Mouse (Mus musculus) heart, postnatal 25 days (tissue): ENCODE results near the gene Copz2. TPM values are rescaled to one million over a fixed set of nuclear protein-coding genes. Genes with fewer than 3 reads are reported as not detected.
"Not testable (repeated sequence)": the region's sequence is repeated elsewhere in the genome, so short reads cannot be mapped to it uniquely, and the experiment has no call there.

ENCODE experiments used
- DNase-seq: peaks from one replicate; pipeline ENCODE4 v3.0.0; 2022; ENCODE audit warnings: low spot score
- intact Hi-C: fragments of 180-260 bp; cut with DNase I; formaldehyde crosslinking; loops from one replicate; pipeline ENCODE4 v1.15.1; 2025
- total RNA-seq, 2 experiments: library from RNA; stranded (reverse); gene quantifications; 2 replicates each; pipeline ENCODE4 v1.2.3; 2021

The Copz2 gene
- total RNA-seq, 2 experiments from 2014 or later, result 33.4 to 37.5 TPM

- no peak for DNase-seq
- intact Hi-C loops, result loop anchor here (5.0 kb wide), 1 partner anchor 40 kb away; the partner anchor contains the start of gene Cbx1
Observed at GRCm38 (mm10) chr11:96827062-96827581, 22.5 kb upstream of the Copz2 start.

- intact Hi-C loops, result loop anchor here (5.0 kb wide), 1 partner anchor 41 kb away; the partner anchor contains the start of gene Cbx1
- no peak for DNase-seq
Observed at GRCm38 (mm10) chr11:96827917-96828316, 21.8 kb upstream of the Copz2 start.

DNA sequence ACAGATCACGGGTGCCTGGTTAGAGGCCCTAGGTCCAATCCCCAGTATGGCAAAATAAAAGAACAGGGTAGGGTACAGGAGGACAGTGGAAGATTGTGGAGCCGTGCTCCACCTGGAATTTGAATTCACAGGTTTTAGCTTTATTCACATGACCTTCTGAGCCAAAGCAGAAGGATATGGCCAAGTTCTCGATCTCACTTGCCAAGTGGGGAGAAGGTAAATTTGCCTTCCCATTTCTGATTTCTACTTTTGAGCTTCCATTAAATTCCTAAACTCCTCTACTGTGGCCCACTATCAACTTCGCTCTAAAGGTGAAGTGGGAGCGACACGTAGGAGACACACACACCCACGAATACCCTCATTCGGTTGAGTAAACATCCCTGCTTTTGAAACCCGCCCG, 20.8 kb upstream of the Copz2 start:
- DNase-seq, result no peak
- intact Hi-C loops, result loop anchor here (5.0 kb wide), 1 partner anchor 42 kb away; the partner anchor contains the start of gene Cbx1

DNA sequence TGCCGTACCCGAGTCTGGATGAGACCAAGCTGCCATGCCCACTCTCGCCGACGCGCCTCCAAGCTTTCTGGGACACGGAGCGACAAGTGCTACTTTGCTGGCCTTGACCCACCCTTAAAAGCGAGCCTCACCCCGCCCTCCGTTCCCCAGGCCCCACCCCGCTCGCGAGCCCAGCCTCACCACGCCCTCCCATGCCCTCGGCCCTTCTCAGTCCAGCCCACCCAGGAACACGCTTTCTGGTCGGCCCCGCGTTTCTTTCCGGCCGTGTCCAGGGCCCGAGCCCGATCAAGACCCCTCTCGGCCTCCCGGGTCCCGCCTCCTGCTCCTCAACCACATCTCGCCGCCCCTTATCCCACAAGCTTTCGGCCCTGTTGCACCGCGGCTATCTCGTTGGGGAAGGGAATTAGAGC, 20.3 kb upstream of the Copz2 start:
- intact Hi-C loops, result loop anchor here (5.0 kb wide), 1 partner anchor 42 kb away; the partner anchor contains the start of gene Cbx1

DNA sequence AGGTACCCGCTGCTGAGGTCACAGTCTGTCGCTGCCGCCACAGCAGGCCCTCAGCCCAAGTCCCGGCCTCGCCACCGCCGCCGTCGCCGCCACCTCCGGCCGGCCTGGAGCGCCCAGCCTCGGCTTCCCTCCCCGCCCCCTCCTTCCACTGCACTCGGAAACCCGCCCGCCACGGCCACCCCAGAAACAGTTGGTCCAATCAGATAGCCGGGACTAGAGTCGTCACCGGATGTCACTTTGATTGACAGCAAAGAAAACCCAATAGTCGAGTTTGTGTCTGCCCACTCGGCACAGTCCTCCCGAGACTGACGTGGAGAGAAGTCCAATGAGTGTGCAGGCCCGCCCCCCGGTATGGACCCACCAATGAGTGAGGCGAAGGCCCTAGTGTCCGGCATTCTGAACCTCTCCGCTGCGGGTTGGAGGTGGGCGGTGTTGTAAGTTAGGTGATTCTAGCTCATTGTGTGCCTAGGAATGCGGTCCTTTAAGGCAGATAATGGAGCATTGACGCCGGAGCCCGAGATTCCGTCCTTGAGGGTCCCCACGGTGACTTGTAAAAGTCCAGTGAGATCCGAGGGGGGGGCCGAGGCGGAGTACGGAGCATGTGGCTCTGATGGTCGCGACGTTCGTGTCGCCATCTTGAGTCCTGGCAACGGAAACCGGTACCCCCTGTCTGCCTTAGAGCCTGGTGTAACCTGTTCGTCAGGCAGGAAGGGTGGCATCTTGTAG, 19.7 kb upstream of the Copz2 start, which contains the start of gene Nfe2l1:
TSS of gene Nfe2l1 (minus strand) at position 156 of the 726 bp plus-strand sequence.
- intact Hi-C loops, result loop anchor here (5.0 kb wide), 1 partner anchor 43 kb away; the partner anchor contains the start of gene Cbx1
- peak; percentile 99 for DNase-seq

More for the DNA sequence above, 20.3 kb upstream of the Copz2 start:
- peak; percentile 82 for DNase-seq

DNA sequence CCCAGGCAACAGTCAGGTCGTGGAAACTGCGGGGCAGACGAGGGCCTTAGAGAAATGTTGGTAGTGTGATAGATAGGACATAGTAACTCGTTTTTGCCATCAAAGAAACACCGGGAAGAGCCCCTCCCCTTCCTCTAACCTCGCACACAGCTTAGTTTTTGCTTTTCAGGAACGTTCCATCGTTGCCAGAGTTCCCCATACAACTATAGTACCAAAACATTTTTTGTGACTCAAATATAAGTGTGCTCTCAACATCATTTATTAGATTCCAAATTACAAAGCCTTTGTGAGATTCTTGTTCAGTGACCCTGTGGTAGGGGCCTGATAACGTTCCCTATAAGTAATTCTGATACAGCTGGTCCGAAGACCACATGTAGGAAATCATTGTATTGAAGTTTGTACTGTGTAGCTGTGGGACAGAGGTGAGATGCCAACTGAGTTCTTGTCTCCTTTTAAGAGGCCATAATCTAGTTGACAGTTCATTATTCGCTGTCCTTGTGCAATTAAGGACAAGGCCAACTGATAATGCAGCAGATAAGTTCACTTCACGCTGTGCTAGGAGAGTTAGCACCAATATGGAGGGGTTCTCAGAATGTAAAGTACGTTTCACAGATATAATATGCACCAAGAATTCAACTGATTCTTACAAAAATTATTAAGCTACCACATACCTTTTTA, 19.0 kb upstream of the Copz2 start:
- DNase-seq, result no peak
- intact Hi-C loops, result no loop called here

GRCm38 (mm10) chr11:96831516-96831915, 18.2 kb upstream of the Copz2 start:
- no peak for DNase-seq
- intact Hi-C loops, result no loop called here

DNA sequence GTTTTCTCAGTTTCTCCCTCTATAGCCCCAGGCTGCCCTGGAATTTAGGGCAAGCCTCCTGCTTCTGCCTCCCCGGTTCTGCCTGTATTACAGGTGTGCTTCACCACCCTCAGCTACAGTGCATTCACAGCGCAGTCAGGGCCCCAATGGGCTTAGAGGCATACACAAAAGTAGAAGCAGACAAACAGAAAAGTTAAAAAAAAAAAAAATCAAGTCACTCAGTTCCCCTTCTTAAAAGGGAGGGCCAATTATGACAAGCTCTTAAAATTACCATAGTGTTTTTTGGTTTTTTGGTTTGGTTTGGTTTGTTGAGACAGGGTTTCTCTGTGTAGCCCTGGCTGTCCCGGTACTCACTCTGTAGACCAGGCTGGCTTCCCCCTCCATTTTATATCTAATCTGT, 17.1 kb upstream of the Copz2 start:
- DNase-seq, result no peak
- intact Hi-C loops, result loop anchor here (2.0 kb wide), 1 partner anchor 16 kb away; the partner anchor contains the start of gene Copz2

DNA sequence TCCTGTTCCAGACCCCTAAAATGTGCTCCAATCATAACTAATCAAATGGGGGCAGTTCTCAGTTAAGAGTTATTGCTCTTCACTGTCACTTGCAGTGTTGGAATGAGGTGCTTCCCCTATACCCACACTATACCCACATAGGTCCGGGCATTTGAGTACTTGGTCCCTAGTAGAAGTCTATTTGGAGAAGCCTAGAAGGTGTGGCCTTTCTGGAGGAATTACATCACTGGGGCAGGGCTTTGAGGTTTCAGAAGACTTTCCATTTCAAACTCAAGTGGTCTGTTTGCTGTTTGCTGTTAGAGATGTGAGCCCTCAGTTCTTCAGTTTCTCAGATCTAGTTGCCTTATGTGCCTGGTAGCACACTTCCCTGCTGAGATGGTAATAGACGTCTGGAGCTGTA, 16.7 kb upstream of the Copz2 start:
- intact Hi-C loops, result loop anchor here (2.0 kb wide), 1 partner anchor 16 kb away; the partner anchor contains the start of gene Copz2

GRCm38 (mm10) chr11:96834127-96834526, 15.5 kb upstream of the Copz2 start:
- intact Hi-C loops, result no loop called here

More for the DNA sequence above, 16.7 kb upstream of the Copz2 start:
- no peak for DNase-seq

GRCm38 (mm10) chr11:96837298-96837697, 12.4 kb upstream of the Copz2 start:
- intact Hi-C loops, result no loop called here
- DNase-seq, result no peak

More at GRCm38 (mm10) chr11:96834127-96834526, 15.5 kb upstream of the Copz2 start:
- DNase-seq, result no peak

- no peak for DNase-seq
- intact Hi-C loops, result no loop called here
Observed at GRCm38 (mm10) chr11:96838341-96838740, 11.3 kb upstream of the Copz2 start.

DNA sequence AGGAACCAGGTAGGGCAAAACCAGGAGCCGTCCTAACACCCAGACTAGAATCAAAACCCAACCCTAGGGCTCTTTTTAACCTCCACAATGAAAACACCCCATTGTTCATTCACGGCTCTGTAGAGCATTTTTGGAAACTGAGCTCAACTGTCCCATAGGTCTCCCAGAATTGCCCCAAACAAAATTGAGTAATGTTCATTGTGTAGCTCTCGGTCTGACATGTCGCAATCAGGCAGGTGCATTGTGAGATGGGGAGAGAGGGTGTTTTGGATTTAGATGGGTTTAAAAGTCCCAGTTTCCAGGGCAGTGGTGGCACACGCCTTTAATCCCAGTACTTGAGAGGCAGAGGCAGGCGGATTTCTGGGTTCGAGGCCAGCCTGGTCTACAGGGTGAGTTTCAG, 10.2 kb upstream of the Copz2 start:
- DNase-seq, result no peak
- intact Hi-C loops, result no loop called here

DNA sequence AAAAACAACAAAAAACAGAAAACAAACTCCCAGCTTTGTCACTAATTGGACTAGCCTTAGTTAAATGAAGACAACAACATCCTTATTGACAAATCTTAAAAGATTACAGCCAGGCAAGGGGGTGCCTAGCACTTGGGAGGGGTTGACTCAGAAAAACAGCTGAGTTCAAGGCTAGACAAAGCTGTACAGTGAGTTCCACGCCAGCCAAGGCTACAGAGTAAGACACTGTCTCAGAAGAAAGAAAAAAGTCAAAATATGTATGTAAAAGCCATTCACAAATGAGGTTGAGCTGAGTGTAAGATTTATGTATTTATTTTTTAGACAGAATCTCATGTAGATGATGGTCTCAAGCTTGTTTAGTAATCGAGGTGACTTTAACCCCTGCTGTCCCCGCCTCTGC, 9.8 kb upstream of the Copz2 start:
- DNase-seq, result no peak
- intact Hi-C loops, result no loop called here

DNA sequence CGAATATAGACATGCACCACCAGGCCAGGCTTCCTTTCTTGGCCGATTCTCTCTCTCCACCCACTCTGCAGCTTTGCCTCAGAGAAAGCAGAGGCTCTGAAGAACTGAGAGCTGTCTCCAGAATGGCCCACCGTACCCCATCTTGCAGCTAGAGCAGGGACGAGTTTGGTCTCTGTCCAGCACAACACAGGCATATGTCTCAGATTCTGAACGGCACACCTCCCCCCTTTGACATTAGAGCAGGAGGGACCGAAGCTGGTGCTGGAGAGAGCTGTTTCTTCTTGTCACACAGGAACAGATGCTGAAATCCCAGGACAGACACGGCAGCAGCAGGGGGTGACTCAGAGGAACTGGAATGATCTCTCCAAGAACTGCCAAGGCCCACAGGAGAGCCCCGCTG, 9.4 kb upstream of the Copz2 start:
- intact Hi-C loops, result no loop called here
- DNase-seq, result no peak

DNA sequence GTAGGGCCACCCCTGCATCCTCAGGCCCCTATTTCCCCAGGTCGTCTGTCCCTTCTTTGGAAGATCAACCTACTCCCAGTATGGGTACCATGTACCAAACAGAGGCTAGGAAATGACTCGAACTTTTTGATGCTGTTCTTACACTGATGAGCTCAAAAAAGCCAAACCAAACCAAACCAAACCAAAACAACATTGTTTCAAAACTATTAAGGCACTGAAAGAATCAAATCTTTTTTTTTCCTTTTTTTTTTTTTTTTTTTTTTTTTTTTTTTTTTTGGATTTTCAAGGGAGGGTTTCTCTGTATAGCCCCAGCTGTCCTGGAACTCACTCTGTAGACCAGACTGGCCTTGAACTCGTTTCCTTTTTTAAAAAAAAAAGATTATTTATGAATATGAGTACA, 6.0 kb upstream of the Copz2 start:
- no peak for DNase-seq
- intact Hi-C loops, result no loop called here

GRCm38 (mm10) chr11:96847240-96847639, 2.4 kb upstream of the Copz2 start:
- intact Hi-C loops, result no loop called here
- DNase-seq, result no peak

DNA sequence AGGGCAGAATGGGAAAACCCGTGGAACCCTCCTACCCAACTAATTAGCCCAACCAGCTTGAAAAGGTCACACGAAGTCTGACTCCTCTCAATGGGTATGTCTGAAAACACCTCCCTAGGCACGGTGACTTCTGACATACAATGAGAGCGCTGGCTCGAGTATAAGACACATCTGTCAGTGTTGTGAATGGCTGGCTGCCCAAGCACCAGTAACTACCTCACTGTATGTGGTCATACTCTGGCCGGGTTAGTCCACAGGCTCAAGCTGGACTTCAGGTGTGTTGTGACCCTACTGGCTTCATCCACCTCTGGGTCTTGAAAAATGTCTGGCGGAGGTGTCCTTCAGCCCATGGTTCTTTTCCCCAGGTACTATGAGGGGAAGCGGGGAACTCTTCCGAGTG, 976 bp upstream of the Copz2 start:
- intact Hi-C loops, result loop anchor here (2.0 kb wide), 1 partner anchor 16 kb away; no protein-coding TSS in a partner anchor

DNA sequence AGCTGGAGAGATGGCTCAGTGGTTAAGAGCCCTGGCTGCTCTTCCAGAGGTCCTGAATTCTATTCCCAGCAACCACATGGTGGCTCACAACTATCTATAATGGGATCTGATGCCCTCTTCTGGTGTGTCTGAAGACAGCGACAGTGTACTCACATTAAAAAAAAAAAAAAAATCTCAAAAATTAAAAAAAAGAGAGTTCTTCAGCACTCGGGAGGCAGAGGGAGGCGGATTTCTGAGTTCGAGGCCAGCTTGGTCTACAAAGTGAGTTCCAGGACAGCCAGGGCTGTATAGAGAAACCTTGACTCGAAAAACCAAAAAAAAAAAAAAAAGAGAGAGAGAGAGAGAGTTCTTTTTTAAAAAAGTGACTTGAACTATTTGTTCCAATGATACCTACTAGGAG, 525 bp upstream of the Copz2 start:
- intact Hi-C loops, result loop anchor here (2.0 kb wide), 1 partner anchor 16 kb away; no protein-coding TSS in a partner anchor
- DNase-seq, result not testable (repeated sequence)

More for the DNA sequence above, 976 bp upstream of the Copz2 start:
- DNase-seq, result no peak

DNA sequence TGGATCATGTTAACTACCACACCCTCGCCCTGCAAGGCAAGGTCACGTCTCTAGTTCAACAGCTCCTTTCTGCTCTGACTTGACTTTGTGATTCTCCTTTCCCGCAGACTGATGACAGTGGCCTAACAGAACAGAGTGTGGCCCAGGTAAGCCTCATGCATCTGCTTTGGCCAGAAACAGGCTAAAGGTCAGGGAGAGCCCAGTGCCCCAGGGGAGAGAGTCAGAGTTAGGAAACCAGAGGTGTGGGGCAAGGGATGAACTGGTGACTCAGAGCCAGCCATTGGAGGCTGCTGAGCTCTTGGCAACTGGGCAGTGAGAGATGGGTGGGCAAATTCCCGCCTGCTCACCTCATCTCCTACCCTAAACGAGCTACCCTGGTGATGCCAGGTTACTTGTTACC, 7.8 kb downstream of the Copz2 start:
- DNase-seq, result no peak
- intact Hi-C loops, result no loop called here
